Comparison of ENCODE assay signal across 26 mouse cellular contexts in the genomic region with DNA sequence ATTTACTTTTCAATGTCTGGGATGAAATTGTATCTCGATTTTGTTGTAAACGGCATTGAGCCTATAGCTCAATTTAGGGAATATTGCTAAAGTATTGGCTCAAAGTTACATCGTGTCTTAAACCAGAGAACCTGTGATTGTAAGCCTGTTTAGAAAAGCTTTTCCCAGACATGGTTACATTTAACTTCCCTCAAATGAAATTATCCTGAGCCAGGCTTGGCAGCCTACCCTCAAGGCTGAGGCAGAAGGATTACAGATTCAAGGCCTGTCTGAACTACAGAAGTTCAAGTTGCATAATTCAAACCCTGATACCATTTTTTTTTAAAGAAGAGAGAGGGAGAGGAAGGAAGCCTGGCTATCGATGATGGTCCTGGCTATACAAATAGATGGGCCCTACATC.
"Had no signal": no experiment of that assay in that cellular context is flagged by ENCODE, and none has a peak within 500 bp of the region (broad histone marks: within the 10 kb centered on the region; RNA-seq: fewer than 3 reads in every experiment).

No protein-coding gene starts in this region.

- H3K27me3 ChIP-seq: hindbrain, embryonic 12.5 days; intestine, embryonic 15.5 days; limb, embryonic 13.5 days; limb, embryonic 15.5 days; liver, embryonic 12.5 days had no signal

- H3K36me3 ChIP-seq: heart, embryonic 10.5 days; heart, embryonic 12.5 days; hindbrain, embryonic 10.5 days; hindbrain, embryonic 12.5 days; intestine, embryonic 15.5 days; limb, embryonic 13.5 days; limb, embryonic 15.5 days; liver, embryonic 12.5 days had no signal

- H3K9ac ChIP-seq: heart, embryonic 12.5 days; hindbrain, embryonic 12.5 days; intestine, embryonic 15.5 days; limb, embryonic 13.5 days; limb, embryonic 15.5 days; liver, embryonic 12.5 days; liver, embryonic 14.5 days had no signal

- H3K9me3 ChIP-seq: heart, embryonic 10.5 days; heart, embryonic 12.5 days; hindbrain, embryonic 10.5 days; hindbrain, embryonic 12.5 days; intestine, embryonic 15.5 days; limb, embryonic 13.5 days; limb, embryonic 15.5 days; liver, embryonic 12.5 days had no signal

- H3K27ac ChIP-seq: heart, embryonic 10.5 days; hindbrain, embryonic 10.5 days; hindbrain, embryonic 12.5 days; intestine, embryonic 15.5 days; layer of hippocampus, adult 2 months; limb, embryonic 13.5 days; limb, embryonic 15.5 days; liver, embryonic 12.5 days; liver, embryonic 14.5 days had no signal

- H3K4me2 ChIP-seq: heart, embryonic 12.5 days; hindbrain, embryonic 12.5 days; intestine, embryonic 15.5 days; limb, embryonic 13.5 days; limb, embryonic 15.5 days; liver, embryonic 12.5 days had no signal

- DNase-seq: gastrocnemius, postnatal 10 days; gastrocnemius, postnatal 25 days; heart, adult 18-20 months; heart, postnatal 10 days; heart, postnatal 4 days; kidney, adult 18-20 months; kidney, adult 8-10 months; kidney, postnatal 10 days; kidney, postnatal 25 days; kidney, postnatal 4 days; layer of hippocampus, postnatal 36 days; left cerebral cortex, postnatal 4 days; lung, adult 18-20 months had no signal

- H3K4me1 ChIP-seq: heart, embryonic 10.5 days; hindbrain, embryonic 10.5 days; hindbrain, embryonic 12.5 days; intestine, embryonic 15.5 days; limb, embryonic 13.5 days; limb, embryonic 15.5 days; liver, embryonic 12.5 days had no signal

- H3K4me3 ChIP-seq: heart, embryonic 10.5 days; heart, embryonic 12.5 days; hindbrain, embryonic 10.5 days; hindbrain, embryonic 12.5 days; intestine, embryonic 15.5 days; layer of hippocampus, adult 2 months; limb, embryonic 13.5 days; limb, embryonic 15.5 days; liver, embryonic 12.5 days had no signal

- ATAC-seq: hindbrain, embryonic 16.5 days; inflammation-experienced regulatory T-cells, adult 6 months; intestine, embryonic 15.5 days; intestine, postnatal 0 days; liver, embryonic 12.5 days had no signal
